Mouse (Mus musculus): ENCODE data around the gene Tmem223. TPM values are rescaled to one million over a fixed set of nuclear protein-coding genes. Genes with fewer than 3 reads are reported as not detected.

The Tmem223 gene
- polyA plus RNA-seq, 1 experiment from 2014 or later = 159 TPM

GRCm38 (mm10) chr19:8773409-8773808 lies 2.6 kb downstream of the Tmem223 start:
- no peak for TF ChIP-seq EP300 (IDR thresholded peaks at IDR 0.05)
- no peak for TF ChIP-seq CTCF (IDR thresholded peaks at IDR 0.05)
- Histone ChIP-seq H3K4me2 (replicated peaks; ENCODE audit: low read depth, low read length) (peak overlapping the region; percentile 96), H3K9me3 (ENCODE audit: low read length) (no peaks in the 10 kb centered on the region), H3K36me3 (ENCODE audit: insufficient read depth, low read length) (peaks cover 7% of the 10 kb centered on the region; the same call in 1 of the 2 replicates), H3K9ac (replicated peaks; ENCODE audit: low read depth) (no peak overlapping the region; the same call in 1 of the 2 replicates), H3K27me3 (replicated peaks; ENCODE audit: insufficient read depth, low read length) (no peaks in the 10 kb centered on the region), H3K4me1 (ENCODE audit: insufficient read depth, low read depth, low read length) (peaks cover 20% of the 10 kb centered on the region; the same call in 1 of the 2 replicates), H3K4me3 (ENCODE audit: low read depth, low read length) (peak overlapping the region; percentile 85; the same call in 1 of the 2 replicates), H3K27ac (ENCODE audit: low read length) (no peak overlapping the region)
- DNase-seq (ENCODE audit: low spot score) (no peak), ATAC-seq (no peak)
- 47% methylated on average over 6 of the region's 6 CpGs for WGBS

GRCm38 (mm10) chr19:8774086-8774835 lies 3.5 kb downstream of the Tmem223 start, which contains the start of gene Tmem179b:
Tmem179b (minus strand) TSS chr19:8774467.
- TF ChIP-seq EP300 (IDR thresholded peaks at IDR 0.05) (no peak), CTCF (IDR thresholded peaks at IDR 0.05) (peak; percentile 45)
- peak within 1 kb of the TSS; percentile 85 for H3K9ac ChIP-seq (replicated peaks; ENCODE audit: low read depth)
- peak; percentile 95 for ATAC-seq
- under 1% methylated on average over 58 of the region's 68 CpGs for WGBS
- peak within 1 kb of the TSS; percentile 85 for H3K4me3 ChIP-seq (ENCODE audit: low read depth, low read length)
- no peaks in the 10 kb centered on the region for H3K27me3 ChIP-seq (replicated peaks; ENCODE audit: insufficient read depth, low read length)
- peaks cover 20% of the 10 kb centered on the region; the same call in 1 of the 2 replicates for H3K4me1 ChIP-seq (ENCODE audit: insufficient read depth, low read depth, low read length)
- peak; percentile 96 for DNase-seq (ENCODE audit: low spot score)
- H3K4me2 ChIP-seq (replicated peaks; ENCODE audit: low read depth, low read length) = peak within 1 kb of the TSS; percentile 96
- peak within 1 kb of the TSS; percentile 97 for H3K27ac ChIP-seq (ENCODE audit: low read length)
- H3K9me3 ChIP-seq (ENCODE audit: low read length) = no peaks in the 10 kb centered on the region
- peaks cover 2% of the 10 kb centered on the region; the same call in 1 of the 2 replicates for H3K36me3 ChIP-seq (ENCODE audit: insufficient read depth, low read length)

- H3K27me3 ChIP-seq (replicated peaks; ENCODE audit: insufficient read depth, low read length) = no peaks in the 10 kb centered on the region
- no peaks in the 10 kb centered on the region for H3K9me3 ChIP-seq (ENCODE audit: low read length)
- 2% methylated on average over 20 of the region's 20 CpGs for WGBS
- H3K9ac ChIP-seq (replicated peaks; ENCODE audit: low read depth) = peak overlapping the region; percentile 85
- H3K4me1 ChIP-seq (ENCODE audit: insufficient read depth, low read depth, low read length) = peaks cover 20% of the 10 kb centered on the region; the same call in 1 of the 2 replicates
- H3K4me3 ChIP-seq (ENCODE audit: low read depth, low read length) = peak overlapping the region; percentile 85
- DNase-seq (ENCODE audit: low spot score) (no peak), ATAC-seq (no peak)
- peak overlapping the region; percentile 96 for H3K4me2 ChIP-seq (replicated peaks; ENCODE audit: low read depth, low read length)
- H3K36me3 ChIP-seq (ENCODE audit: insufficient read depth, low read length) = no peaks in the 10 kb centered on the region
- peak overlapping the region; percentile 97 for H3K27ac ChIP-seq (ENCODE audit: low read length)
- TF ChIP-seq CTCF (IDR thresholded peaks at IDR 0.05) = no peak
- TF ChIP-seq EP300 (IDR thresholded peaks at IDR 0.05) = no peak
These were observed 4.2 kb downstream of the Tmem223 start for GRCm38 (mm10) chr19:8774951-8775421.

GRCm38 (mm10) chr19:8786008-8786781 lies 15.4 kb downstream of the Tmem223 start, which contains the start of gene Taf6l:
Taf6l (minus strand) TSS chr19:8786417.
- H3K36me3 ChIP-seq (ENCODE audit: insufficient read depth, low read length) = peaks cover 9% of the 10 kb centered on the region
- under 1% methylated on average over 32 of the region's 32 CpGs for WGBS
- H3K4me3 ChIP-seq (ENCODE audit: low read depth, low read length) = peak within 1 kb of the TSS; percentile 67
- peak within 1 kb of the TSS; percentile 59; the same call in 1 of the 2 replicates for H3K27ac ChIP-seq (ENCODE audit: low read length)
- DNase-seq (ENCODE audit: low spot score) (peak; percentile 98), ATAC-seq (peak; percentile 99)
- H3K4me2 ChIP-seq (replicated peaks; ENCODE audit: low read depth, low read length) = peak within 1 kb of the TSS; percentile 66
- H3K27me3 ChIP-seq (replicated peaks; ENCODE audit: insufficient read depth, low read length) = no peaks in the 10 kb centered on the region
- no peak for TF ChIP-seq EP300 (IDR thresholded peaks at IDR 0.05)
- TF ChIP-seq CTCF (IDR thresholded peaks at IDR 0.05) = peak; percentile 58
- H3K4me1 ChIP-seq (ENCODE audit: insufficient read depth, low read depth, low read length) = no peaks in the 10 kb centered on the region
- H3K9me3 ChIP-seq (ENCODE audit: low read length) = no peaks in the 10 kb centered on the region
- peak within 1 kb of the TSS; percentile 59 for H3K9ac ChIP-seq (replicated peaks; ENCODE audit: low read depth)

GRCm38 (mm10) chr19:8788521-8788920 lies 17.7 kb downstream of the Tmem223 start:
- DNase-seq (ENCODE audit: low spot score) = peak; percentile 42
- no peak for TF ChIP-seq CTCF (IDR thresholded peaks at IDR 0.05)
- TF ChIP-seq EP300 (IDR thresholded peaks at IDR 0.05) = no peak
- H3K27ac ChIP-seq (ENCODE audit: low read length) = no peak overlapping the region
- H3K4me3 ChIP-seq (ENCODE audit: low read depth, low read length) = no peak overlapping the region
- H3K9me3 ChIP-seq (ENCODE audit: low read length) = no peaks in the 10 kb centered on the region
- no peaks in the 10 kb centered on the region for H3K4me1 ChIP-seq (ENCODE audit: insufficient read depth, low read depth, low read length)
- 30% methylated on average over 3 of the region's 3 CpGs for WGBS
- no peak overlapping the region for H3K9ac ChIP-seq (replicated peaks; ENCODE audit: low read depth)
- no peak overlapping the region for H3K4me2 ChIP-seq (replicated peaks; ENCODE audit: low read depth, low read length)
- H3K36me3 ChIP-seq (ENCODE audit: insufficient read depth, low read length) = peaks cover 3% of the 10 kb centered on the region; the same call in 1 of the 2 replicates
- H3K27me3 ChIP-seq (replicated peaks; ENCODE audit: insufficient read depth, low read length) = no peaks in the 10 kb centered on the region
- no peak for ATAC-seq

DNA sequence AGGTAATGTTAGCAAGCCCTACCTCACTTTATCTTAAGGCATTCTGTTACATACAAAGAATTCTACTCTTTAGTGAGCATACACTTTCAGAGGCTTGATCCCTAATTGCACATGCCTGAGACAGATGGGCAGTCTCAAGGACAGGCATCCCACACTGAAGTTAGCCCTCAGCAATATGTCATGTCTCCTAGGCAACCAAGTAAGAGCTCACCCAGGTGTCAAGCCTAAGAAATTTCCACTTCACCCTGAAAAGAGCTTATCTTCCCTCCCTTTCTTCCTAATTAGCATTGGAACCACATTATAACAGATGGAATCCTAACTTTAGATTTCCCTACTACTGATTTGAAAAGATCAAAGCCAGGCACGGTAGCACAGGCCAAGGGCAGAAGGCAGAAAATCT lies 18.4 kb downstream of the Tmem223 start:
- TF ChIP-seq CTCF (IDR thresholded peaks at IDR 0.05) = no peak
- TF ChIP-seq EP300 (IDR thresholded peaks at IDR 0.05) = no peak
- Histone ChIP-seq H3K27me3 (replicated peaks; ENCODE audit: insufficient read depth, low read length) (no peaks in the 10 kb centered on the region), H3K4me2 (replicated peaks; ENCODE audit: low read depth, low read length) (no peak overlapping the region), H3K27ac (ENCODE audit: low read length) (no peak overlapping the region), H3K9ac (replicated peaks; ENCODE audit: low read depth) (no peak overlapping the region), H3K36me3 (ENCODE audit: insufficient read depth, low read length) (peaks cover 6% of the 10 kb centered on the region; the same call in 1 of the 2 replicates), H3K4me1 (ENCODE audit: insufficient read depth, low read depth, low read length) (no peaks in the 10 kb centered on the region), H3K4me3 (ENCODE audit: low read depth, low read length) (no peak overlapping the region), H3K9me3 (ENCODE audit: low read length) (no peaks in the 10 kb centered on the region)
- DNase-seq (ENCODE audit: low spot score) (no peak), ATAC-seq (no peak)
- 43% methylated on average over 1 of the region's 1 CpGs for WGBS

Data from lung, postnatal 0 days (tissue).